Mouse (Mus musculus): ENCODE measurements at regions not wholly inside any gene's neighbourhood (a gene's known extent, or its start where the extent isn't known, plus 50 kb on each side); places are given as distances from the start of the nearest gene placed in this dataset.

GRCm38 (mm10) chr3:41857446-41857845, 115.0 kb downstream of the D3Ertd751e start:
- no peak for DNase-seq

DNA sequence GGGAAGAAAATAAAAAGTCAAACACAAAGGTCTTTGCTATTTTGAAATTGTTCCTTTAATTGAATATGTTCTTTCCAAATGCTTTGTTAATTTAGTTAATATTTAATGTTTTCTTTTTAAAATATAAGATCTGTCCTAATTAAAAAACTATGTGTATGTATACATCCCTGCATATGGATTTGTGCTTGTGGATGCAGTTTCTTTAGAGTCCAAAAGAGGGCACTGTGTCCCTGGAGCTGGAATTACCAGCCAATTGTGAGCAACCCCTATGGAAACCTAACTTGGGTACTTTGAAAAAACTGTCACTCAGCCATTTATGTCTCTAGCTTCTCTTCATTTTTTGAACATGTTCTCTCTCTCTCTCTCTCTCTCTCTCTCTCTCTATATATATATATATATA, 120.3 kb downstream of the D3Ertd751e start:
- no peak for DNase-seq

- no peak for DNase-seq
Measured at GRCm38 (mm10) chr3:41908952-41909351, 166.5 kb downstream of the D3Ertd751e start.

- no peak for DNase-seq
Measured at GRCm38 (mm10) chr3:41913190-41913589, 170.8 kb downstream of the D3Ertd751e start.

DNA sequence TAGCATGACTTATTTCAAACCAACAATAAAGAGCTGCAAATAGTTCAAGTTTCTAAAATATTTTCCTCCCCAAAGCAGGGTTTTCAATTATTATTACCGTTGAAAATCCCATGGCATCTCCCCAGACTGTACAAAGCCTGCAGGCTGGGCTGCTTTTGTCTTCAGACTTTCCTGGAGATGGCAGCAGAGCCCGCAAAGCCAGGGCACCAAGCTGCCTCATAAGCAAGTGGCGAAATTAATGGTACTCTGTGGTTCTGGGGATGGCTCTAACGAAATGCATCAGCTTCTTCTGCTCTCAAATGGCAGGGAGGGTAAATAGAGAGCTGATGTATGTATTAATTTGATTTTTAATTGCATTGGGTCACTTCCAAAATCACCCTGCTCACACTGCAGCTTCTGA, 197.4 kb downstream of the D3Ertd751e start:
- DNase-seq, result no peak

- no peak for DNase-seq
Measured at GRCm38 (mm10) chr3:41942964-41943363, 200.6 kb downstream of the D3Ertd751e start.

- no peak for DNase-seq
Measured at GRCm38 (mm10) chr3:41949404-41949803, 207.0 kb downstream of the D3Ertd751e start.

- DNase-seq, result no peak
Measured at GRCm38 (mm10) chr3:41957385-41957784, 215.0 kb downstream of the D3Ertd751e start.

DNA sequence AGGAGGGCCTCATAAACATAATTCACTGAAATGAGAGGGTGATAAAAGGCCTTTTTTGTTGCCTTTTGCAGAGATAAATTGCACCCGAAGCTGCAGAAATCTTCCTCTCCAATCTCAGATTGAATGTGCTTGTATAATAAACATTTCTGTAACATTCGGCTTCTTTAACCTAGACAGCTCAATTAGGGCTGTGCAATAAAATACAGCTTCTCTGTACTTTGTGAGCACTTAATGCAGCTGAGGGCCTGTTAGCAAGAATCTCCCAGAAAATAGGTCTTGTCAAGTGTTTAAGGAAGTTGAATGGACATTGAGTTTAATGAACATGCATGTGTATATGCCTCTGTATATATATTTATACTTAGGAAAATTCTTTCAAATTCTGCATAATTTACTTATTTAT, 217.8 kb downstream of the D3Ertd751e start:
- no peak for DNase-seq

- no peak for DNase-seq
Measured at GRCm38 (mm10) chr3:41962923-41963322, 220.5 kb downstream of the D3Ertd751e start.

- no peak for DNase-seq
Measured at GRCm38 (mm10) chr3:42006672-42007265, 264.4 kb downstream of the D3Ertd751e start.

DNA sequence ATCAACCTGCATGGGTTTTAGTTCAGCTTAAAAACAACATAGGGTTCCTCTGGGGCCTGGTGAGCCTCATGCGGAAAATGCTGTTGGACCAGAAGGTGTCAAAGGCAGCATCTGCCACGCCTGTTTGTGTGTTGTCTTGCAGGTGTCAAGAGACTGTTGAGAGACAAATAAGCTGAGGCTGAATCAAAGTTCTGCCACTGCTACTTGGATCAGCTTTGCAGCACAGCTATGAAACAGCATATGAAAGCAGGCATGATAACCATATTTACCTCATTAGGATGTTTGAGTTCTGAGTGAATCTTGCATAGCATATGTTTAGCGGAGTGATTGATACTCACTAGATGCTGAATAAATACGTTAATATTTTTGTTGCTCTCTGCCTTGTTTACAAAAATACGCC, 280.8 kb downstream of the D3Ertd751e start:
- no peak for DNase-seq

DNA sequence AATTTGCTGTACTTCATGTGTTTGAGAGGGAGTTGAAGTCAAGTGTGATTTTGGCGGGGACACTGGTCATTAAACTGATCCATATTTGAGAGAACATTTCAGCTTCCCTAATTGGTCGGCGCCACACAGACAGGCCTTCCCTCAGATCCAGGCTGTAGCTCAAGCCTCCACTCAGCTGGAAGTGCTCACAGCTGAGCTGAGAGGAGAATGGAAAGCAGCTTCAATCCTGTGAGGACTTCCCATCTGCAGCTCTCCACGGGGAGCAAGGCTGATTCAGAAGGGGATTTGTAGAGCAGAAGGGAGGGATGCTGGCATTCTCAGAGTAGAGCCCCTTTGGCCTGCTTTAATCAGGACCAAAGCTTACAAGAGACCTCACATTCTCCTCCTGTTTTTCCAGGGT, 297.2 kb downstream of the D3Ertd751e start:
- DNase-seq, result no peak

- DNase-seq, result no peak
Measured at GRCm38 (mm10) chr3:42040270-42040812, 297.9 kb downstream of the D3Ertd751e start.

GRCm38 (mm10) chr3:42040959-42041358, 298.5 kb downstream of the D3Ertd751e start:
- DNase-seq, result no peak

GRCm38 (mm10) chr3:42057286-42057868, 315.0 kb downstream of the D3Ertd751e start:
- no peak for DNase-seq

GRCm38 (mm10) chr3:42065093-42065935, 322.9 kb downstream of the D3Ertd751e start:
- no peak for DNase-seq

- no peak for DNase-seq
Measured at GRCm38 (mm10) chr3:42065962-42066361, 323.6 kb downstream of the D3Ertd751e start.

DNA sequence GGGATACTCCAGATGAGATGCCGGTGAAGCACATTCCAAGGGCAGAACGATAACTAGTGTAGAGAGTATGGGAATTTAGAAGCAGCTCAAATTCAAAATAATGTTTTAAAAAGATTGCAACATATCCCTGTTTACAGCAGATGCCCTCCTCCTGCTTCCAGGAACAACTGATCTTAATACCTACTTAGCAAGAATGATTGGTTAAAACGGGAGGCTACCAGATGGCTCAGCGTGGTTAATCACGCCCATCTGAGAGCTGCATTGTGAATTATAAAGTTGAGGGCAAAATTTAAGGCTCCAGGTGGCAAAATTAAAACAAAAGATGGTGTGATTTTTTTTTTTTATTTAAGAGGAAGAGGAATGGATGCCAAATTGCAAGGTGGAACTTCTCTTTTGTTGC, 324.6 kb downstream of the D3Ertd751e start:
- DNase-seq, result no peak

DNA sequence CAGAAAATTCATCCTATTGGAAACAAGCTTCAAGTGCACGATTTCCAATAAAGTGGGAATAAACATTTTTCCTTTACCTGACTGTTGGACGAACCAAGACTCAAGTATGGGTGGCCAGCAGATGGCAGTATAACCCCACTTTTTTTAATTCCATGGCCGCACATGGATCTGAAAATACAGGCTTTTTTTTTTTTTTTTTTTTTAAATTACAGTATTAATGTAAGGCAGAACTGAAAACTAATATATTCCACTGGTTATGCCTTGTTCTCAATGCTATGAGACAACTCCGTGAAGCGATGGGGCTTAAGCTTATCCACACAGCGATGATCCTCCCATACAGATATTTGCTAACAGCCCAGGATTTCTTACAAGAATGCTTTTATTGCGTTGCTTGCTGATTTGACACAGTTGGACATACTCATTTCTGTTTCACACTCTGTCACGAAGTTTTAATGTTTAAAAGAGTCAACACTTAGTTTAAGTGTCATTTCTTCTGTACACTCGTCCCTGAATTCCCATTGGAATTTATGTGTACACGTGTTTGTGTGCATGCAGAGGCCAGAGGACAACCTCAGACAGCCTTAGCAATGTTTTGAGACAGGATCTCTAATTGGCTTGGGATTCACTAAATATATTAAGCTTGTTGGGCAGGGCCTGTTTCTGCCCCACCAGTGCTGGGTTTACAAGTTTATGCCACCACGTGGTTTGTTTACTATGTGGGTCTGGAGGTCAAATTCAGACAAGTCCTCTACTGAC, 332.3 kb downstream of the D3Ertd751e start:
- DNase-seq, result peak in 1 of 2 experiments; percentile 18

GRCm38 (mm10) chr3:42110976-42111847, 368.8 kb downstream of the D3Ertd751e start:
- DNase-seq, result peak in 1 of 2 experiments; percentile 33

Measured in kidney, adult 8-10 months (tissue).